Mouse (Mus musculus) spleen, adult 2 months (tissue): ENCODE measurements at regions not wholly inside any gene's neighbourhood (a gene's known extent, or its start where the extent isn't known, plus 50 kb on each side); places are given as distances from the start of the nearest gene placed in this dataset.

Source experiments
- CTCF ChIP-seq: fragments of 200-500 bp; IDR thresholded peaks from 2 replicates; pipeline ENCODE4 v1.5.1; 2011; ENCODE audit warnings: mild to moderate bottlenecking, inconsistent platforms; ENCODE audit not compliant: insufficient read depth, insufficient read length, insufficient replicate concordance; ENCODE audit errors: extremely low read depth
- POLR2A ChIP-seq: fragments of 200-500 bp; IDR thresholded peaks from 2 replicates; pipeline ENCODE4 v1.6.1; 2011; ENCODE audit warnings: low read depth, low read length, inconsistent platforms

DNA sequence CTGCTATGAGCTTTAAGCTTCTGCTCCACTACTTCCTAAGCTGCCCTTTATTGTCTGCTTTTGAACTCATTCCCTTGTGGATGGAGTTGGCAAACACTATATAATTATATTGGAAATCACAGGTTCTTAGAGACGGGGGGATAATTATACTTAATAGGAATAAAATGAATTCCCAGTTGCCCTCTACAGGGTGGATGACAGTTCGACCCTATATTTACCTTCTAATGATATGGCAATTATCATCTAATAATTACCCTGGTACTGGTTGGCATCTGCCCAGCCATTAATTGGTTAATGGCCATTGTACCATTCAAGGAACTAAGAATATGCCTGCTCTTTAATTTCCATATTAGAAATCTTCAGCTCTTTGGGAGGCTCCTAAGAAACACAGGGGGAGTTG, 302.5 kb upstream of the 4931429L15Rik start:
- TF ChIP-seq POLR2A, result no peak
- no peak for TF ChIP-seq CTCF
